Mouse (Mus musculus) ES-CJ7 (cell line): ENCODE measurements around the gene Creld2.
"Not testable (repeated sequence)": the region's sequence is repeated elsewhere in the genome, so short reads cannot be mapped to it uniquely, and the experiment has no call there.

Experiments used
- DNase-seq: peaks from one replicate; pipeline ENCODE4 v3.0.0; 2011; ENCODE audit warnings: low read depth, low spot score

Creld2 gene

DNA sequence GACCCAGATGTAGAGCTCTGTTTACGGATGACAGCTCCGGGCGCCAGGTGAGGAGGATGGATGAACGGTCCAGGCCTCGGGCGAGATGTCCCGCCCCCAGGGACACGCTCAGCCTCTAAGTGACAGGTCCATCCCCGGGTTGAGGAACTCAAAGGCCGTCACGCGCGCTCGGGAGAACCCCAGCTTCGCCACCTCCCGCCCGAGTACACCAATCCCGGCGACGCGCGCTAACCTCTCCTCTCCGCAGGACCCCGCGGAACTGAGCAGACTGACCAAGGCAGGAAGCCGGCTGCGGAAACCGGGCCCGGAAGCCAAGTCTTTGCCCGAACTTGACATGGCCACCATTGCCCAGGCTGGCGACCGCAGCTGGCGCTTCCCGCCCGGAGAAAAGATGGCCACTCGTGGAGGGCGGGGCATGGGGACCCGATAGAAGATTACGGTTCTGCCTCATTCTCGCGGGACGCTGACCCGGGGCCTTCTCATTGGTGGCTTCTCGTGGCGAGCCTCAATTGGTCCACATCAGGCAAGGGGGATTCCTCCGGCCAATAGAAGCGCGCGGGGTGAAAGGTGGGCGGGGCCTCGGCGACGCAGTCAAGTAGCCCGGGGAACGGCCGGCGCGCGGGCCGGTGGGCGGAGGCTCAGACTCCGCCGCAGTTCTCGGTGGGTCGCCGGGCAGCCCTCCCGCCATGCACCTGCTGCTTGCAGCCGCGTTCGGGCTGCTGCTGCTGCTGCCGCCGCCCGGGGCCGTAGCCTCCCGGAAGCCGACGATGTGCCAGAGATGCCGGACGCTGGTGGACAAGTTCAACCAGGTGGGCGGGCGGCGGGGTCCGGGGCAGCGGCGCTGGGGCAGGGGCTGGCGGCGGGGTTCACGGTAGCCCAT lies at the start of gene Creld2, which contains the start of gene Alg12:
Gene Creld2, plus strand, starts transcription at position 621 of the 880 bp plus-strand sequence.
Gene Alg12, minus strand, starts transcription at position 293 of the 880 bp plus-strand sequence.
- peak; percentile 99 for DNase-seq

DNA sequence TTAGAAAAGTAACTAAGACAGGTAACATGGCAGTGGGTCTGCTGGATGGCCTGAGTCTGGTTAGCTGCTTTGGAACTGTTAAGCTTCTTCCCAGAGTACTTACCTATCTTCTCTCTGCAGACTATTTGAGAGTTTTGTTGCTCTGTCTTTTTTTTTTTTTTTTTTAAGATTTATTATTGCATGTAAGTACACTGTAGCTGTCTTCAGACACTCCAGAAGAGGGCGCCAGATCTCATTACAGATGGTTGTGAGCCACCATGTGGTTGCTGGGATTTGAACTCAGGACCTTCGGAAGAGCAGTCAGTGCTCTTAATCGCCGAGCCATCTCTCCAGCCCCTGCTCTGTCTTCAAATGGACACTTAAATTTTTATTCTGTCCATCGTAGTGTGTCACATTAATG lies 44.8 kb upstream of the Creld2 start:
- DNase-seq, result not testable (repeated sequence)

DNA sequence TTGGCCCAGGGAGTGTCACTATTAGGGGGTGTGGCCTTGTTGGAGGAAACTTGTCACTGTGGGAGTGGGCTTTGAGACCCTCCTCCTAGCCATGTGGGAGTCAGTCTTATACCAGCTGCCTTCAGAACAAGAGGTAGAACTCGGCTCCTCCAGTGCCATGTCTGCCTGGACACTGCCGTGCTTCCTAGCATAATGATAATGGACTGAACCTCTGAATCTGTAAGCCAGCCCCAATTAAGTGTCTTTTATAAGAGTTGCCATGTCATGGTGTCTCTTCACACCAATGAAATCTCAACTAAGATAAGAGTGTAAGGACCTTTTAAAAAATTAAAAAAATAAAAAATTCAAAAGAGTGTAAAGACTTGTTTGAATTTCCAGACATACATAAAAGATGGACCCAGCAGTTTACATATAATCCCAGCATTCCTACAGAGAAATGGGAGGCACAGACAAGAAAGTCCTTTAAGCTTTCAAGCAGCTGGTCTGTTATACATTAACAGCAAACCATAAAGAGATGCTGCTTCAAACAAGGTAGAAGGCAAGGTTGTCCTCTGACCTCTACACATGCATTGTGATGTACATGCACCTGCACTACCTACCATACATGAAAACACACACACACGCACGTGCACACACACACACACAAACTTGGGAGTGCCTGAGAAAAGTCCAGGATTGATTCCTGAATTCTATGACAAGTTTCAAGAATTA lies 27.2 kb upstream of the Creld2 start:
- no peak for DNase-seq

DNA sequence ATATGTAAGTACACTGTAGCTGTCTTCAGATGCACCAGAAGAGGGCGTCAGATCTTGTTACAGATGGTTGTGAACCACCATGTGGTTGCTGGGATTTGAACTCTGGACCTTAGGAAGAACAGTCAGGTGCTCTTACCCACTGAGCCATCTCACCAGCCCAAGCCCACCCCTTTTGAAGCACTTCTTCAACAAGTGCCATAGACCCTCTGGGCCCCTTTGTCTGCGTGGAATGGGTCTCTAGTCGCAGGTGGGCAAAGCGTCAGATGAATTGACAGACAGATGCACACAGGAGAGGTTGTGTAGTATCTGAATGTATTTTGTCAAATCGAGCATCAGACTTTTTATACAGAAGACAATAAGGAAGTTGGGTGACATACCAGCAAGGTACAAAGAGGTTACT lies 24.7 kb upstream of the Creld2 start:
- not testable (repeated sequence) for DNase-seq

DNA sequence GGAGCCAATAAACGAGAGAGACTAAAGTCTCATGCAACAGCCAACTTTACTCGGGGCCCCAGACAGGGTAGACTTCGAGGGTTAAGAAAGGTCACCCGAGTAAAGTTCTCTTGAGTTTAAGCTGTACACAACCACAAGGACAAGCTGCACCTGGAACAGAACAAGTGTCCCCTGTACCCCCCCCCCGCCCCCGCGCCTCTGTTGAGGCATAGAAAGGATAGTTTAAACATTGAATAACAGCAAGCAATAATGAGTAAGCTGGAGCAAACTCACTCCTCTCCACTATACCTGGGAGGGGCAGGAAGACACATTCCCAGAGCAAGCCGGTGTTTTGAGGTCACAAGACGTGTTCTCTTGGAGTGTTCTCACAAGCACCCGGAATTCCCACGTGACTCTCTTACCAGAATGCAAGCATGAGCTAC lies 19.5 kb upstream of the Creld2 start:
- DNase-seq, result no peak

DNA sequence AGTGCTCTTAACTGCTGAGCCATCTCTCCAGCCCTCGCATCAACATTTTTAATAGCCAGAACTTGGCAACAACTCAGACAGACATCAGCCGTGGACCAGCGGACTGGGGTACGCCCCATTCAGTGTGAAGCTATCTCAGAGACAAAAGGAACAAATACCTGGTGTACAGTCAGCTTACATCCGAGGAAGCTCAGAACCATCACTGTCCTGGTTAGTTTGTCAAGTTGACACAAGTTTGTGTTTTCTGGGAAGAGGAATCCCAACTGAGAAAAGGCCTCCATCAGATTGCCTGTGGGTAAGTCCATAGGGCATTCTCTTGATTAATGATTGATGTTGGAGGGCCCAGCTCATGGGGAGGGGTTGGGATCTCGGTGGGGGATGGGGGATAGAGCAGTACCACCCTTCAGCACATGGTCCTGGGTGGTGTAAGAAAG lies 18.5 kb upstream of the Creld2 start:
- DNase-seq, result no peak

DNA sequence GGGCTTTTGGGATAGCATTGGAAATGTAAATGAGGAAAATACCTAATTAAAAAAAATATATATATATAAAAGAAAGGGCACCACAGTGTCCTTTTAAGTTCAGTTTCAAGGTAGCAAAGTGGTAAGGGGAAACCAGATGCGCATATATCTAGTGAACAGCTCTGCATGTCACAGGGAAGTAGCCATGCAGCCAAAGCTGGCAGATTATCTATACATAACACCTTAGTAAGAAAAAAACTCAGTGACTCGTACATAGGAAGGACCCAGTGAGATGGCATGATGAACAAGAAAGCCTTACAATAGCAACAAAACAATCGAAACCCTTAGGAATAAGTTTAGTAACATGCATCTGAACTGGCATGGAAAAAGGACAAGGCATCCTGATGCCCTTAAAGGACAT lies 17.5 kb upstream of the Creld2 start:
- no peak for DNase-seq

DNA sequence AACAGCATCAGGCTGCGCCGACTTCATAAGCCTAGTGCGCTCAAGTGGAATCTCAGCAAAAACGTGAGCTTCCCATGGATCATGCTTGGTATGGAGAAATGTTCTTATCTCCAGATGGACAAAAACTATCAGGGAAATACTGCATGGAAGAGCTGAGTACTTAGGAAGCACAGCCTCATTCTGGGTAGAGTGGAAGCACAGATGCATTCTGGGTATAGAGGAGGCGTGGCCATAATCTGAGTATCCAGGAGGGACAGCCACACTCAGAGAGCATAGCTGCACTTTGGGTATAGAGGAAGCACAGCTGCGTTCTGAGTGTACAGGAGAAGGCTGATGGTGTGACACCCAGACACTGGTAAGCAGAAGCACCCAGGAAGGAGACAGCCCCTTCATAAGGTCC lies 17.1 kb upstream of the Creld2 start:
- no peak for DNase-seq

DNA sequence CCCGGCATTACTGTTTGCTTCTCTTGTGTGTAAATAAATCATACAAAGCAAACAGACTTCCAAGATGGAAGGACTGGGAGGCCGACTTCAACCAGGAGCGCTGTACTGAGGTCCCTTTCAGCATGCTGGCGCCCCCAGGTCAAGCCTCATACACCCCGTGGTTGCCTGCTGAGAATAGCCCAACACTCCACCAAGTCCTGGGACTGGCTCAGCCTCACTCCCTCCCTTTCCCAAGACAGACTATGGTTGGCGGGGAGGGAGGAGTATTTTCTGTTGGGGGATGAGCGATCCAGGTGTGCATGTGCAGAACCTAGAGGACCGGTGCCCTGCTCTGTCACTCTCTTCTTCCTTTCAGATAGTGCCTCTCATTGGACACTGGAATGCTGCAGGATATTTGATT lies 11.3 kb upstream of the Creld2 start:
- DNase-seq, result no peak

DNA sequence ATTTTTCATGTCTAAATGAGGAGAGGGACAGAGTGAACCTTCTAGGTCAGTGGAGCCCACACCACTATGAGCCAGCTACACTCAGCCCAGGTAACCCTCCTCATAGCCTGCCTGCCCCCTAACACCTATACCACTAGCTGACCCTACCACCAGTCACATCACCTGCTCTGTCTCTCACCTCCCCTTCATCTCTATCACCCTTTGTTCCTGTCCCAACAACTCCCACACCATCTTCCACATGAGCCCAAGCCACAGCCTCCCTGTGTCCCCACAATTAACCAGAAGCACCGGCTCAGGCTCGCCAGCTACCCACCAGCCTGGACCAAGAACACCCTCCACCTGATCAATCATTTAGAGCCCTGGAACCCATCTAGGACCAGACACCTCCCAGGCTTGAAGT lies 9.1 kb upstream of the Creld2 start:
- DNase-seq, result no peak

DNA sequence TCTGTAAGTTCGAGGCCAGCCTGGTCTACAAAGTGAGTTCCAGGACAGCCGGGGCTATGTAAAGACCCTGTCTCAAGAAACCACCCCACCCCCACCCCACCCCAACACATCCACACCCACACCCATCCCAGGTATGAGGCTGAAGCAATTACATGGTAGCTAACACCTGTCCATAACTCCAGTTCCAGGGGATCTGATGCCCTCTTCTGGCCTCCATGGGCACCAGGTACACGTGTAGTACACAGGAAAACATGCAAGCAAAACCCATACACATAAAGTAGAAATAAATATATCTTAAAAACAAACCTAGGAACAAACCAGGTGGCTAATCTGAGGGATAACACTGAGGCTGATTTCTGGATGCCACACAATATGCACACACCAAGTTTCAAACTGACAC lies 6.2 kb upstream of the Creld2 start:
- no peak for DNase-seq

DNA sequence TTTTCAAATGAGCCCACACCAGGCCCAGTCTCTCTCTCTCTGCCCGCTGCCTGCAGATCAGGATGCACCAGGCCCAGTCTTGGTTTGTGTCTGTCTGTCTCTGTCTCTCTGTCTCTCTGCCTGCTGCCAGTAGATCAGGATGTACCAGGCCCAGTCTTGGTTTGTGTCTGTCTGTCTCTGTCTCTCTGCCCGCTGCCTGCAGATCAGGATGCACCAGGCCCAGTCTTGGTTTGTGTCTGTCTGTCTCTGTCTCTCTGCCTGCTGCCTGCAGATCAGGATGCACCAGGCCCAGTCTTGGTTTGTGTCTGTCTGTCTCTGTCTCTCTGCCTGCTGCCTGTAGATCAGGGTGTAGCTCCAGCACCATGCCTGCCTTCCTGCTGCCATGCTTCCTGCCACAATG lies 5.6 kb upstream of the Creld2 start:
- not testable (repeated sequence) for DNase-seq

DNA sequence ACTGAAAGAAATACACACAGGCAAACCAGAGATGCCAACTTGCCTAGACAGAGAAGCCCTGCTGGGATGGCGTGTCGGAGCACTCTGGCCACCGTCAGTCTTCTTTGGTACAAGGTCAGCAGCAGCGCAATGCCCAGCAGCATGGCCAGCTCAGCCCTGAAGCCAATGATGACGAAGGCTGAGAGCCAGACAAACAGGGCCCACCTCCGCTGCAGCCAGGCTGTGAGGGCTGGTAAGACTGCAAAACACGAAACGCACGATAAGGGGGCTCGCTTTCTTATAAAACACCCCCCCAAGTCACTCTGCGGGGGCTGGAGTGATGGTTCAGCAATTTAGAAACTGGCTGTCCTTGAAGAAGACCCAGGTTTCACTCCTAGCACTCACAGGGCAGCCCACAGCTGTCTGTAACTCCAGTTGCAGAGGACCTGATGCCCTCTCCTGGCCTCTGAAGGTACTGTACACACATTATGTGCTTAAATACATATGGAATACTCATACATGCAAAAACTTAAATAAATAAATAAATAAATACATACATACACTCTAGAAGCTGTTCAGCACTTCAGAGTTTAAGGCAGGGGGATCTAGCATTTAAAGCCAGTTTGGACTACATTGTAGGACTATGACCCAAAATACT lies 4.9 kb upstream of the Creld2 start:
- DNase-seq, result peak; percentile 57

DNA sequence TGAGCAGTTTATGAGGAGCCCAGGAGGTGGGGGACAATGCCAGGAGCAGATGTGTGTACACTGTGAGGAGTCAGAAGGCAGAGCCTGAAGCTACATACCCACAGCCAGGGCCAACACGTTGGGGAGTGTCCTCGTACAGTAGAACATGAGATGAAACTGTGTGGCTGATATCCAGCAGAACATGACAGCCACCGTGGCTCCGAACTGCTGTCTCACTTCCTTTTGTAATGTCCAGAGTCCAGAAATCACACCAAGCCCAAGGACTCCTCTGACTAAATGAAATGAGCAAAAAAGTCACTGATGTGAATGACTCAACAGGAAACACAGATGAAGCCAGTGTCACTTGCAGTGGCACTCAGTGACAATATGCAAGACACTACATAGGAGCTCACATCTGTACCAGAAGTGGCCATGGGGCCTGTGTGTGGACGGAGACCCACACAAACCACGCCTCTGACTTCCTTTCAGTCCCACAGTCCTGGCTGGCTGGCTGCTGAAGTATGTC lies 4.2 kb upstream of the Creld2 start:
- no peak for DNase-seq

DNA sequence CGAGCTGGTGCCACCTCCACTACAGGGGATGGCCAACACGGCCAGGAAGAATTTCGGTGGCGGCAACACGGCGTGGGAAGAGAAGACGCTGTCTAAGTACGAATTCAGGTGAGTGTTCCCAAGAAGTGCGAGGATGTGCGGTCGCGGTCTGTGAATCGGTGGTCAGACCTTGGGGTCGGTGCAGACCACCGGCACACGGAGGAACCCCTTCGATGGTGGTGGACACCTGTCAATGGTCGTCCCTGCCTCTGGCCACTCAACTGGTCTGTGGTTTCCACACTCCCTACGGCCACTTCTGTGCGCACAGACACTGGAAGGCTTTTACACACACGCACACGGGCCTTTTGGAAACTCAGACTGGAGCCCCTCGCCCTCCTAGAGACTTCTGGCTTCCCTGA lies 459 bp downstream of the Creld2 start:
- DNase-seq, result no peak

DNA sequence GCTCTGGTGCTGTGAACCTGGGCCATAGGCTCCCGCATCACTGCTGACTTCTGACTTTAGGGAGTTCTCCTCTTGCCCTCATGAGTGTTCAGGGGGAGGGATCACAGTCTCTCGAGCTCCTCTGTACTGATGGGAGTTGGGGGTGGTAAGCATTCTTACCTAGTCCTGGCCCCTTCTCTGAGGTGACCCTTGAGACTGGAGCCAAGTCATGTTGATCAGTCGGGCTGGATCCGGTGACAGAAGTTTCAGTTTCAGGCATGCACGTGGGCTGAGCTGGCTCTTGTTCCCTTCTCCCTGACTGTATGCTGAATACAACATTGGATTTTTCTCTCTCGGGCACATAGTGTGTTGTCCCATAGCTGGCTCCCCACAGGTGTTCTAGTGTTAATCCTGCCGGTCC lies 2.0 kb downstream of the Creld2 start:
- no peak for DNase-seq

DNA sequence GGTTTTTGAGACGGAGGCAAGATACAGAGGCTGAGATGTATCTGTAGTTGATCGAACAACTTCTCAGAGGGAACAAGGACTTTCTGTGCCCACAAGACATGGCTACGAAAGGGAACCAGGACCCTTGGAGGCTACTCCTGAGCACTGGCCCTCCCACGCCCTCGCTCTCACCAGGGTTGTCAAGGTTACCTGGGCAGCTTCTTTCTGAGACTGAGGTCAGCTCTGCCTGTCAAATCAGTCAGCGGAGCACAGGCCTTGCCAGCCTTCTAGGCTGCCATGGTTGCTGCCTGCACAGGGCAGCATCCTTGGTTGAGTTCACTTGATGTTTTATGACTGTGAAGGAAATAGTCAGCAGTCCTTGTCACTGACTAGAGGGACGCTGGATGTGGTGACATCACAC lies 3.1 kb downstream of the Creld2 start:
- no peak for DNase-seq

DNA sequence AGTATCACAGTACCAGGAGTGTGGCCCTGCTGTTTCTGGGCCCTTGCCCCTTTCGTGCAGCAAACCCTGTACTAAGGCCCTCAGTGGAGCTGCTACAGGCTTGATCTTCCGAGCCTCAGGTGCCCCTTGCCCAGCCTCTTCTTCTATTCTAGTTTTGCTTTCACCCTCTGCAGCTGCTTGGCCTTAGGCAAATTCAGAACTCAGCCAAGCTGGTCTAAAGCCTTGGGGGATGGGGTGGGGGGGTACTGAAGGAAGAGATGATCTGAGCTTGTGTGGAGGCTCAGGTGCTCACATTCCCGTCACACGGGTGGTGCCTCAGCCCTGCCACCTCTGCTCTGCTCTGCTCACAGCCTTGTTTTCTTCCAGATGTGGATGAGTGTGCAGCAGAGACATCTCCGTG lies 3.9 kb downstream of the Creld2 start:
- DNase-seq, result no peak

DNA sequence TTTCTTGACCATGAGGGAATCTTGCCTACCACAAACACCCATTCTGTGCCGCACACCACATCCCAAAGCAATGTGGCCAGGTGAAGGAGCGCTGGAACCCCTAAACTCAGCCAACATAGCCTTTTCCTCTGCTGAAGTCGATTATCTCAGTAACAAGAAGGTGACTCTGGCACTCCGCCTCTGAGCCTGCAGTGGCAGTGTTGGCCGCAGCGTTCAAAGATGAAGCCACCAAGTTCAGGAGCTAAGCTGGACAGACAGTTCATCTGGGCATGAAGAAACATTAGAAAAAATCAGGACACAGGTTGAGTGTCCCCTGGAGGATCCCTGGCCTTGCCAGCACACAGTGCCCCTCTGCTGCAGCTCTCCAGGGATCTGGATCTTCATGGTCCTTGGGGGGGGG lies 8.0 kb downstream of the Creld2 start:
- DNase-seq, result peak; percentile 48

DNA sequence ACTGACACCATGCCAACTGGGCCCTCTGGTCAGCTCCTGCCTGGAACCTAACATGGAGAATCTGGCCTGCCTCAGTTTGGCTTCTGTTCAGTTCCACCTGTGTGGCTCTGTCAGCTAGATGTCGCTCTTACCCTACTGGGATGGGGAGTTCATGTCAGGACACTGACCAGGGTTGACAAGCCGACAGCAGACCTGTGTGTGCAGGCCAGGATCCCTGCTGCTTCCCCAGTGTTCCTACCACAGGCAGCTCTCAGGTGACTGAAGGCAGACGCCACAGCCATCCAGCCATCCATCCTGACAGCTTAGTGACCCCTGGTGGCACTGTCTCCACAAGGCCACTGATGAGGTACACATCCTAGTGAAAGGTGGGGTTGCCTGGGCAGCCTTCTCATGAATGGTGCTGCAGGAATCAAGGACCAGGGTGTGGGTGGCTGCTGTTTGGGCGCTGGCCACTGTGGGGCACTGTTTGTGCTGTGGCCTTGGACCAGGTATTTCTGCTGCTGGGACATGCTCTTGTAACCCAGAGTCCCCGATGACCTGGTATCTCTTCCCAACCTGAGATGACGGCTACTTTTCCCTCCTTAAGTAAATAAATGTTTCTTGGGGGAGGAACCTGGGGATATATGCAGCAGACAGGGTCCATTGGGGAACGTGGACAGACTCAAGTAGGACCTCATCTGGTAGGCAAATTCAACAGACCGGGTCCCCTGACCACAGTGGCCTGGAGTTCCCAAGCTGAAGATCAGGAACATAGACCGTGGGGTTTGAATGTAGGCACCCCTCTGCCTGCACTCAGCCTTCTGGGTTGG lies 8.7 kb downstream of the Creld2 start:
- DNase-seq, result peak; percentile 91
